Mouse (Mus musculus) stomach, postnatal 0 days (tissue): ENCODE data around the gene Ptx4. TPM values are rescaled to one million over a fixed set of nuclear protein-coding genes. Genes with fewer than 3 reads are reported as not detected.

Experiments used
- ATAC-seq: fragments of 200-750 bp; cut with Nextera tagmentation; 2 replicates; pipeline ENCODE4 v1.8.0; 2017; ENCODE audit not compliant: low FRiP score, low TSS enrichment
- DNase-seq: peaks from one replicate; pipeline ENCODE4 v3.0.0-alpha.2; 2016; ENCODE audit warnings: low spot score
- H3K27ac ChIP-seq: fragments of 300-500 bp; sonication (generic); replicated peaks from 2 replicates; pipeline ENCODE4 v1.5.1; 2014; ENCODE audit warnings: mild to moderate bottlenecking, control low read depth
- H3K27me3 ChIP-seq: fragments of 300-500 bp; sonication (generic); 2 replicates; pipeline ENCODE4 v1.6.1; 2014; ENCODE audit warnings: low read length; ENCODE audit not compliant: control insufficient read depth, insufficient read depth
- H3K36me3 ChIP-seq: fragments of 300-500 bp; sonication (generic); 2 replicates; pipeline ENCODE4 v1.6.1; 2014; ENCODE audit warnings: low read length, mixed read lengths; ENCODE audit not compliant: control insufficient read depth, insufficient read depth
- H3K4me1 ChIP-seq: fragments of 300-500 bp; sonication (generic); replicated peaks from 2 replicates; pipeline ENCODE4 v1.6.1; 2014; ENCODE audit warnings: antibody characterized with exemption; ENCODE audit not compliant: control insufficient read depth, insufficient read depth
- H3K4me2 ChIP-seq: fragments of 300-500 bp; sonication (generic); replicated peaks from 2 replicates; pipeline ENCODE4 v1.6.1; 2014; ENCODE audit warnings: low read depth, mild to moderate bottlenecking, control low read depth, moderate library complexity
- H3K4me3 ChIP-seq: fragments of 300-500 bp; sonication (generic); 2 replicates; pipeline ENCODE4 v1.5.1; 2014; ENCODE audit warnings: low read depth, low read length, control low read depth
- H3K9ac ChIP-seq: fragments of 300-500 bp; sonication (generic); 2 replicates; pipeline ENCODE4 v1.6.1; 2014; ENCODE audit warnings: mild to moderate bottlenecking, low read length, control low read depth, mixed read lengths
- H3K9me3 ChIP-seq: fragments of 300-500 bp; sonication (generic); 2 replicates; pipeline ENCODE4 v1.6.1; 2016; ENCODE audit warnings: low read length; ENCODE audit not compliant: control insufficient read depth
- CTCF ChIP-seq: IDR thresholded peaks from 2 replicates; pipeline ENCODE4 v1.5.1; 2016; ENCODE audit warnings: antibody characterized with exemption, low read depth, mild to moderate bottlenecking, moderate library complexity
- EP300 ChIP-seq: optimal IDR thresholded peaks from 2 replicates; pipeline ENCODE3; 2016; ENCODE audit warnings: antibody characterized with exemption
- WGBS: fragments of 180-500 bp; shearing (Covaris S2); extraction: QIAGEN DNeasy Blood & Tissue Kit; methylation state at CpG from one replicate; pipeline ENCODE4 v1.1.7; 2014; 5-methylcytosine and 5-hydroxymethylcytosine counted together
- polyA plus RNA-seq: library from polyadenylated mRNA; unstranded; fragments of >200 nt; fragmentation: Nextera tagmentation; extraction: Ambion mirVana; gene quantifications from 2 replicates; pipeline ENCODE4 v1.2.1, GENCODE M21; 2015

Ptx4 gene
- polyA plus RNA-seq, result 0.30 and 0.33 TPM in 2 replicates

DNA sequence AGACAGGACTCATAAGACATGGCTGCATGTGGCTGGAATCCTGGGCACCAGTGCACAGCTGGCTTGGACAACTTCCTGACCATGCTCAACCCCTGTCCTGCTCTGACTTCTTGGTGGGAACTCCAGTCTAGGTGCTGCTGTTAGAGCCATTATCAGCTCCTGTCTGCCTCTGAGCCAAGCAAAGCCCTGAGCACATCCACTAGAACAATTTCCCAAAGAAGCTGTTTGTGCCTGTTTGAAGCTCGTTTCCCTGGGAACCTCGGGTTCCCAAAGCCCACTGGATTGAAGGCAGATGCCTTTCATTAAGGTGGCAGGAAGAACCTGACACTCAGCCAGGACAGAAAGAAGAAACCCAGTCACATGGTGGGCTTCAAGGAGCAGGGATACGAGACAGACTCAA, at the start of gene Ptx4:
Gene Ptx4, plus strand, starts transcription at position 355 of the 400 bp plus-strand sequence.
- Histone ChIP-seq H3K4me1 (no peaks in the 10 kb centered on the region; the same call in 1 of the 2 replicates), H3K27me3 (no peaks in the 10 kb centered on the region), H3K9me3 (no peaks in the 10 kb centered on the region), H3K4me3 (no peak within 1 kb of the TSS), H3K27ac (no peak within 1 kb of the TSS), H3K4me2 (no peak within 1 kb of the TSS), H3K9ac (no peak within 1 kb of the TSS), H3K36me3 (no peaks in the 10 kb centered on the region)
- 32% methylated on average over 3 of the region's 3 CpGs for WGBS
- no peak for DNase-seq
- TF ChIP-seq EP300 (no peak), CTCF (no peak)
- no peak for ATAC-seq

DNA sequence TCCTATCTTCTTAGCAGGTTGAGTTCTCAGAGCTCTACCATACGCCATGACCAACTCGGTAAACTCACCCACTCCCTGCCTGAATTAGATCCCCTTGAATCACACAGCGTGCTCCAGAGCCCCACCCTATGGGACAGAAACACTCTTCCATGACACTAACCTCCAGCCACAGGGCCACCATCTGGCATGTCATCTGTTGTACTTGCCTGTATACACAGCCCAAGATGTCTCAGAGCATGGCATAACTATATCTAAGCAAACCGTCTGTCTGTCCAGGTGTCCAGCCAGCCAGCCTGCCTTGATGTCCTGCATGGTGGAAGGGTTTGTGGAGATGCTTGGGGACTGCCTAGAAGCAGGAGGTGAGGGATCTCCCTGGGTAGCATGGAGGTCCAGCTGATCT, 43.7 kb upstream of the Ptx4 start:
- Histone ChIP-seq H3K9me3 (no peaks in the 10 kb centered on the region), H3K27me3 (no peaks in the 10 kb centered on the region), H3K4me1 (peaks cover 12% of the 10 kb centered on the region), H3K4me2 (peak overlapping the region; percentile 51; the same call in 1 of the 2 replicates), H3K27ac (no peak overlapping the region), H3K4me3 (no peak overlapping the region), H3K9ac (no peak overlapping the region), H3K36me3 (no peaks in the 10 kb centered on the region; the same call in none of the 2 replicates)
- no peak for TF ChIP-seq CTCF
- no peak for TF ChIP-seq EP300
- WGBS, result 90% methylated on average over 4 of the region's 4 CpGs
- ATAC-seq (no peak), DNase-seq (no peak)

DNA sequence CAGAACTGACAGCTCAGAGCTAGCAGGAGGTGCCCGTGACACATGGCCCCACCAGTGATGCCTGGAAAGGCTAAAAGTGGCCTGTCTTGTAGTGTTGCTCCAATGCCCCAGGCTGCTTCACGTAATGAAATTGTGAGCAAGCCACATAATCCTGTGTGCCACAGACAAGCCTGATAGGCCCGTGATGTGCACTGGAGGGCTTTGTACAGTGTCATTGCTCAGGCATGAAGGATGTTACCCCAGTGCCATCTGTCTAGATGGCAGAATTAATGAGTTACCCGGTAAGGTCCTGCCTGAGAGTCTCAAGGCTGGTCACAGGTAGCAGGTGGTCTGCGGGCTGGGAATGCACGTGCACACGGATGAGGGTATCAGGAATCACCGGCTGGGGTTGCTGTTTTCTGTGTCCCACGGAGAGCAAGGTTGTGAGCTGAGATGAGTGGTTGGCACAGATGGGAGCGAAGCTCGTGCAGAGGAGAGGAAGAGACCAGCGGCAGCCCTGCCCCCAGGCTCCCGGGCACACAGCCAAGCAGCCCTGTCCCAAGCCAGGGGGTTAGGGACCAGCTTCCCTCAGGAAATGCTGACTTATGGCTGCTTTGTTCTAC, 42.7 kb upstream of the Ptx4 start:
- Histone ChIP-seq H3K4me1 (peaks cover 13% of the 10 kb centered on the region), H3K9ac (0 out of 2 replicates have a peak overlapping the region, but pooled peaks have one; percentile 43), H3K4me3 (peak overlapping the region; percentile 39), H3K36me3 (no peaks in the 10 kb centered on the region; the same call in 1 of the 2 replicates), H3K9me3 (no peaks in the 10 kb centered on the region), H3K27ac (0 out of 2 replicates have a peak overlapping the region, but pooled peaks have one; percentile 30), H3K4me2 (peak overlapping the region; percentile 51), H3K27me3 (no peaks in the 10 kb centered on the region)
- TF ChIP-seq CTCF (no peak), EP300 (no peak)
- 59% methylated on average over 13 of the region's 13 CpGs for WGBS
- ATAC-seq (no peak), DNase-seq (peak; percentile 40)

DNA sequence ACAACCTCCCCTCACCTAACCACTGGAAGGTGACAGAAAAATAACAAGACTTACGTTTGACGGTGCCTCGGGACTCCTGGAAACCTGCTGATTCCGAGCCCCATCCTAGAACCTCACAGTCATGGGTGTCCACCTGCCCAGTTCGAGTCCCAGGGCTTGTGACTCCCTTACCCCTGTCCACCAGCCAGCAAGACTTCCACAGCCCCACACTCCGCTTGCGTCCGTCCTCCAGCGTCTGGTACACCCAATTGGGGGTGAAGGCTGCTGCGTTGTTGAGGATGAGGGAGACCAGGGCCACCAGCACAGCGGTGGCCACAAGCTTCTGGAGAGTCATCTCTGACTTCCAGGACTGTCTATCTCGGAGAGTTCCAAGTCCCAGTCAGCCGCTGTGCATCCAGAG, 40.4 kb upstream of the Ptx4 start:
- ATAC-seq (no peak), DNase-seq (no peak)
- peaks cover 19% of the 10 kb centered on the region for H3K4me1 ChIP-seq
- H3K27ac ChIP-seq, result peak overlapping the region; percentile 94
- TF ChIP-seq CTCF (no peak), EP300 (no peak)
- no peaks in the 10 kb centered on the region for H3K36me3 ChIP-seq
- no peaks in the 10 kb centered on the region for H3K9me3 ChIP-seq
- no peaks in the 10 kb centered on the region for H3K27me3 ChIP-seq
- WGBS, result 80% methylated on average over 13 of the region's 13 CpGs
- peak overlapping the region; percentile 39 for H3K4me3 ChIP-seq
- peak overlapping the region; percentile 65 for H3K9ac ChIP-seq
- peak overlapping the region; percentile 51 for H3K4me2 ChIP-seq

DNA sequence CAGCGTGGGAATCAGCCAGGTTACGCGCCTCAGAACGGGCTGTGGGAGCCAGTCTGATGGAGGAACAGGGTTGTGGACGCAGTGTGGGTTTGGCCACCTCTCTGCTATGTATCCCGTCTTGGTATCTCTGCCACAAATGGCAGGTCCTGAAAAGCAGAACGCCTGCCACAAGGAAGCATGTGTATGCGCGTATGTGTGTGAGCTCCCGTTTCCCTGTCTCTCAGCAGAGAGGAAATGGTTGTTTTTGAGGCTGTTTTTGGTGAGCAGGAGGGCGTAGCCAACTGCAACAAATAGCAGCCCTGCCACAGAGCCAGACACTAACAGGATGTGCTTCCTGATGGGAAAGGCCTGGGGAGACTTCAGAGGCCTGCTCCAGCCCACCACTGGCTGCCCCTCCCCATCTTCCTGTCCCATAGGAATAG, 39.6 kb upstream of the Ptx4 start:
- WGBS, result 58% methylated on average over 11 of the region's 11 CpGs
- DNase-seq, result no peak
- Histone ChIP-seq H3K4me2 (peak overlapping the region; percentile 51), H3K4me3 (peak overlapping the region; percentile 39), H3K4me1 (peaks cover 19% of the 10 kb centered on the region), H3K36me3 (no peaks in the 10 kb centered on the region), H3K9ac (peak overlapping the region; percentile 65), H3K9me3 (no peaks in the 10 kb centered on the region), H3K27ac (peak overlapping the region; percentile 94), H3K27me3 (no peaks in the 10 kb centered on the region)
- no peak; the same call in 1 of the 2 replicates for ATAC-seq
- no peak for TF ChIP-seq CTCF
- no peak for TF ChIP-seq EP300

DNA sequence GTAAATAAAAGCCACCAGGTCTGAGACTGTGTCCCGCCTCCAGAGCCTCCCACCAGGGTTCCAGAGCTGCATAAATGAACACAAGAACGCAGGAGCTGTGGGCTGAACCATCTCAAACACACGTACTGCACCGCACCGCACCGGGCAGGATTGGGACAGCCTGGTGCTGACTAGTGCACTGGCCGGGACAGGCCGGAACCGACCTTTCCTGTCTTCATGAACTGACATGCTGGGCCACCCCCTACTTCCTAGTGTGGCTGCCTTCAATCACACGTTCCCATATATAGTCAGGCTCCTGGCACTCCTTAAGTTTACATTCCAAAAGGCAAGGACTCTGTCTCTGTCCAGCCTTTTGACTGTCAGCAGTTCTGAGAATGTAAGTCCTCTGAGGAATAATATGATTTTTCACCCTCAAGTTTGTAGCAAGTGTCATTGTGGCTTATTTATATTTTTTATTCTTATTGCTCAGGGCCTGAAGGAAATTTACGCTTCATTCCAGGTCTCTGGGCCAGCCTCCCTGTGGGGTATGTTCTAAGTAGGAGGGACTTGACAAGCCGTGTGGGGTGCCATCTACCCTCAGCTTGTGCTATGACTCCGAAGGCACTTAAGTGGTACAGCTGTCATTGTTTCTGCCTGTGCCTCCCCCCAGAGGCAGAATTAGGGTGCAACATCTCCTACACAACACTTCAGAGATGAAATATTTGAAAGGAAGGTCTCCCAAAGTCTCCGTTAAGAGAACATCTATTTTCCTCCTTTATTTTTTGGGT, 38.3 kb upstream of the Ptx4 start:
- DNase-seq (peak; percentile 62), ATAC-seq (peak; percentile 74)
- H3K9me3 ChIP-seq, result no peaks in the 10 kb centered on the region
- peaks cover 19% of the 10 kb centered on the region for H3K4me1 ChIP-seq
- no peak for TF ChIP-seq EP300
- TF ChIP-seq CTCF, result peak; percentile 53
- no peaks in the 10 kb centered on the region for H3K27me3 ChIP-seq
- H3K36me3 ChIP-seq, result no peaks in the 10 kb centered on the region
- 28% methylated on average over 14 of the region's 14 CpGs for WGBS
- H3K9ac ChIP-seq, result 0 out of 2 replicates have a peak overlapping the region, but pooled peaks have one; percentile 14
- no peak overlapping the region for H3K4me3 ChIP-seq
- H3K27ac ChIP-seq, result peak overlapping the region; percentile 94
- peak overlapping the region; percentile 20; the same call in 1 of the 2 replicates for H3K4me2 ChIP-seq
